Mouse (Mus musculus): ENCODE measurements around the gene Abca3.
"Not testable (repeated sequence)": the region's sequence is repeated elsewhere in the genome, so short reads cannot be mapped to it uniquely, and the experiment has no call there.

Abca3 gene

DNA sequence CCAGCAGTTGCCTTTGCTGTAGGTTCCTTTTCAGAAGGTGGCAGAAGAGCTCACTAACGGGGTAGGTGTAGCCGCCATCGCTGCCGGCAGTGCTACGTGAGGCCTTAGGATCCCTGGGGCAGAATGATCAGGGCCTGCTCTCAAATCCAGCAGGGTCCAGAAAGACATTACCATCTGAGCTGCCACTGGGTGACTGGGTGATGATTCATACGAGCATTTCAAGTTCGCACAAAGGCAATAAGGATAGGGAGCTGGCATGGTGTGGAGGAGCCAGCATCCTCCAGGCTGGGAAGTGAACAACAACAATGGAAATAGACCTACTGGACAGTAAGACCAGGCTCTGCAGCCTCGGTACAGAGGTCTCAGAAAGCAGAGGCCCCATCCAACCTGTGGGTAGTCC is 88.6 kb downstream of the Abca3 start:
- no peak for DNase-seq (ENCODE audit: extremely low read depth, low read depth)

DNA sequence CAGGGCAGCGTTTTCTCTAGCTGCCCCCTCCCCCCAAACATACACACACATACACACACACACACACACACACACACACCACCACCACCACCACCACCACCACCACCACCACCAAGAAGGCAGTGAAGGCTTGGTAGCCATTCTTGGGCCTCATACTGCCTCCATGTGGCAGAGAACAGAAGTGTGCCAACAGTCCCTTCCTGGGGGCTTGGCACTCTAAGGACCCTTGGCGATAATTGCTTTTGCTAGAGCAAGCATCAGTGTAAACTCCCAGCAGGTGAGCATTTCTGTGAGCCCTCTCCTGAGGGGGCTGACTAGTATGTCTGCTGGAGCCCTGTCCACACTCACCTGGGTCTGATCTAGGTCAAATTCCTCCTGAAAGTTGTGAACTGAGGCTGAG is 89.4 kb downstream of the Abca3 start:
- no peak for DNase-seq (ENCODE audit: extremely low read depth, low read depth)

DNA sequence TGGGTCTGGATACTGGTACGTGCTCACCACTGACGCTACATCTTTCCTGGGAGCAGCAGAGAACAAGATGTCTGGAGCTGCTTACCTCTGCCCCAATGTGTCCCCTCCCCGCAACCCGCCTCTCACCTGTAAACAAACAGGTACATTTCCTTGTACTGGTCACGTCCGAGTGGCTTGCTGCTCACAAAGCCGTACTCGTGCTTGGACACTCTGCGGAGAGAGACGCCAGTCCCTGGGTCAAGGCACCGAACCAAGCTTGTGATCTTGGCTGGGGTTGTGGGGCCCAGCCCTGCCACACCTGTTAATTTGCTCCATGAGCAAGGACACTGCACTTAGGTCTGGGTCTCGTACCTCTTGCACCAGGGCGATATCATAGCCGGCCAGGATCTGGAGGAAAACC is 90.4 kb downstream of the Abca3 start:
- DNase-seq (ENCODE audit: extremely low read depth, low read depth): no peak

DNA sequence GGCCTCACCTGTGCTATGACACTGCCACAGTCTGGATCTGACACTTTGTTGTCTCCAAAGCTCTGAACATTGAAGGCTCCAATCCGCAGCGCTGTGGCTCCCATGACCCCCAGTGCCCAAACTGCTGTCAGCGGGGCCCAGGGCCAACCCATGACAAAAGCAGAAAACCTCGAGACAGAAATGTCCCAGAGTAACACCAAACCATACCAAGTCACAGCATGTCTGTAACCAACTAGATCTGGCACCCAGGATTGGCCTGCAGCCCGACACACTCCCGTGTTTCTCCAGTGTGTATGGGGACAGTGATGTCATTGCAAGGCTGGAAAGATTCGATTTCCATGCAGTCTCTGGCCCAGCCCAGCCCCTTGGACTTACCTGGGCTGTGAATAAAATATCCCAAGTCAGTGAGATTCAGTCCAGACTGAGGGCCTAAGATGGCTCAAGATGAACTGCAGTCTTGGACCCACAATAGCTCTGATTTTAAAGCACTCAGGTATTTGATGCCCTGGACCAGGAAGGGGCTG is 90.9 kb downstream of the Abca3 start, which contains the start of gene Dnase1l2:
Gene Dnase1l2, minus strand, starts transcription at position 474 of the 524 bp plus-strand sequence.
- DNase-seq (ENCODE audit: extremely low read depth, low read depth): no peak

DNA sequence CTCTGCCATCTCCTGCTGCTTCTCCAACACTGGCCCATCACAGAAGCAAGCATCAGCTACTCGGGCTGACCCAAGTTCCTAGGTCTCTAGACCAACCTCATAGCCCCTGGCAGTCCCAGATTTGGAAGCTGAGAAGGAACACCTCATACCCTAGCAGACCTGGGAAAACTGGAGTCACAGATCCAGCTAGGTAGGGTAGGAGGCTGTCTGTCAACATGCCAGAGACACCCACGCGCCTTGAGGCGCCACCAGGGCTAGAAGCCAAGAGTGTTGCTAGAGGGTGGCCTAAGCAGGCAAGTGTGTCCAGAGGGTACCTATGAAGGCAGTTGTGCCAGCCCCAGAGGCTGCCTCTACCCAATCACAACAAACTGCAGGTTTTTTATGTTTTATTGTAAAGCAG is 91.7 kb downstream of the Abca3 start:
- no peak for DNase-seq (ENCODE audit: extremely low read depth, low read depth)

DNA sequence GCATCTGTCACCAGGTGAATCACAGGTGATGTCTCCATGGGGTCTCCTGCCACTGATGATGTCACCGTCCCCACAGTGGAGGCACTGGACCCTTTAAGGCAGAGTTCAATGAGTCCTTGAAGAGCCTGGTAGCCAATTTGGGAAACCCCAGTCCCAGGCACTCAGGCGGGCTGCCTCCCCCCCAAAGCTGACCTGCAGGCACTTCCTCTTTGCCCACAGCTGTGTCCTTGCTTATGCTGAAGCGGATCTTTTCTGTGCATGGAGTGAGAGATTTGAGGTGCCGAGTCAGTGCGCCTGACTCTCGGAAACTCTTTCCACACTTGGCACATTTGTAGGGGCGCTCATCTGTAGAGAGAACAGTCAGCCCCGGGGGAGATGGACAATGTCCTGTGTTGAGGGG is 94.8 kb downstream of the Abca3 start:
- no peak for DNase-seq (ENCODE audit: extremely low read depth, low read depth)

DNA sequence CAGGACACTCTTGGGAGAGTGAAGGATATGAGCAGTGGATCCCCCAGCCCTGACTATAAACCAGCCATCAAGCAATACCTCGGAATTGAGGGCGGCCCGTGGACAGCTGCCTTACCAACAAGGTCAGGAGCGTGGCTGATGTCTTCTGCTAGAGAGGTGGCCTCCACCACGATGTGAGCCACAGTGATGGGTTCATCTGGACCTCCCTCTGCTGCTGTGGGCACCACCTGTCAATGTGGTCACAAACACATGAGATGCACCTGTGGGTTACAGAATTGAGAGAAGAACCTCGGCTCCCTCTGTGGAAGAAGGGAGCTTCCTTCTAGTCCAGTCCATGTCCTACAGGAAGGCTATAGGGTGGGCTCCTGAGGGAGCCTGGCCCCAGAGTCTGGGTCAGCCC is 97.8 kb downstream of the Abca3 start:
- no peak for DNase-seq (ENCODE audit: extremely low read depth, low read depth)

DNA sequence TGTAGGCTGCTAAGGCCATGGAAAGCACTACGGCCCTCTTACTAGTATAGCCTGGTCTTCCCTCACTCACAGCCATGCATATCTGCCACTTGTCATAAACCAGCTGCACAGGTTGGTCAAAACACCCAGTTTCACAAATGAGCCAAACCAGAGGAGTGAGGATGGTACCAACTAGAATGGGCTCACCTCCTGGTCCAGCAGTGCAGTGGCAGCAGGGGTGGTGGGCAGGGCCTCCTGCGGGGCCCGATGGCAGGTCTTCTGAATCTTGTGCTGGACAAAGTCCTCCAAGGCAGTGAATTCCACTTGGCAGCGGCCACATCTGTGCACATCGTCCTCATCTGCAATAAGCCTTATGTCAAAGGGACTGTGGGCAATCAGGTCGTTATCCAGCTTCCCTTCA is 99.5 kb downstream of the Abca3 start:
- DNase-seq (ENCODE audit: extremely low read depth, low read depth): no peak

DNA sequence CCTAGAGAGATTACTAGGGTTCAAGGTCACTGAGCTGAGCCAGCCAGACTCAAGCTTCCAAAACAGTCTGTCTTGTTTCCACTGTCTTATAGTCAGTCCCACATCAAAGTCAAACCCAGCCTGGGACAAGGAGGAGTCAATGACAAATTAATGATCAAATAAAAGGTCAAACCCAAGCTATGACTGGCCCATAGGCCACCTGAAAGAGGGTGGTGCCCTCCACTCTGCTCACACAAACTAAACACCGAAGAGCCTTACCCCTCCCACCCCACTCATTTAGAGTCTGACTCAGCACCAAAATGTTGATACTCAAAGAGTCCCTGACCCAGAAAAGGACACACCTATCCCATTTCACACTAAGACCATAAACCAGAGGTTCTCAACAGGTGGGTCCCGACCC is 101.6 kb downstream of the Abca3 start:
- DNase-seq (ENCODE audit: extremely low read depth, low read depth): no peak

DNA sequence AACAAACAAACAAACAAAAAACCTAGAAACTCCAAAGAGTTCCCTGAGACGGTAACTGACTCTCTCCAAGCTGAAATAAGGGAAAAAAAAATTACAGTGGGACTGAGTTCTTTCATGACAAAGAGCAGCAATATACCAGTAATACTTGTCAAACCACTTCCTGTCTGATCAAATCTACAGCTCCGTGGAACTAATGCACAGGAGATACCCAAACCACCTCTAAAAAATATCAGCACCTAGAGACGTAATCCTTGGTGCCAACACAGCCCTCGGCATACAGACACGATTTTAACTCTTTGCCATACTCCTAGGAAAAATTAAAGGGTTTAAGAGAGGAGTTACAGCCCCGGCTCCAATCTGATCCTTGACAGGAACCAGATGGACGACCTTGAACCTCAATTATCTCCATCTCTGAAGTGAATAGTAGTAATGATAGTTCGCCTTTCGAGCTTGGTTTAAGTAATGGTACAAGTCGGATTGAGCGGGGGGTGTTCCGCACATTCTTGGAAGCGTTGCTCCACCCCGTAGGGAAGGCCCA is 102.5 kb downstream of the Abca3 start:
- no peak for DNase-seq (ENCODE audit: extremely low read depth, low read depth)

DNA sequence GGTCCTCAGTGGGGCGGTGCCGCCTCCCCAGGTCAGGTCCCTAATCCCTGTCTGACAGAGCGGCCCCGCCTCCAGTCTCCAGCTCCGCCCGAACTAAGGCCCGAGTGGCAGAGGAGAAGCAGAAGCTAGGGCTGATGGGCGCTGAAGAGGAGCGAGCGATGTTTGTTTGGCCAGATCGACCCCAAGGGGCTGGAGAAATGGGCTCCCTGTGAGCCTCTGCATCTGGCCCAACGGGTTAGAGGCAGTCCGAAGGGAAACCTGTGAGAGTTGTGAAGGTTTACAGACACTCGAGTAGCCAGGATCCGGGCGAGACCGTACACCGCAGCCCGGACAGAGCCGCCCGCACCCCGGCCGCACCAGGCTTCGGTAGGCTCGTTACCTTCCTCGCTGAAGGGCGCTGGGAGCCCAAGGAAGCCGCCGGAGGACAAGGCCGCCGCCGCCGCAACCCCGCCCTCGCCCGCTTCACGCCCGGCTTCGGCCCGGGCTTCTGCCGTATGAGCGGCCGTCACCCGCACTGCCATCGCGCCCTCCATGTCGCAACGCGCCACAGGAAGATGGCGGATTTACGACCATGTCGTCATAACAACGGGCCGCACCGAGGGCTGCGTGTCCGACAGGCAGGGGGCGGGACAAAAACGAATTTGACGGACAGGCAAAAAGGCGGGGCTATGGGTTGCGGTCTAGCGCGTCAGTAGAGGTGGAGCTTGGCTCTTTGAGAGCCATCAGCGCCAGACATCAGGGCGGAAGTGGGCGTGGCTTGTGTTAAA is 103.2 kb downstream of the Abca3 start:
- peak; percentile 97 for DNase-seq (ENCODE audit: extremely low read depth, low read depth)

DNA sequence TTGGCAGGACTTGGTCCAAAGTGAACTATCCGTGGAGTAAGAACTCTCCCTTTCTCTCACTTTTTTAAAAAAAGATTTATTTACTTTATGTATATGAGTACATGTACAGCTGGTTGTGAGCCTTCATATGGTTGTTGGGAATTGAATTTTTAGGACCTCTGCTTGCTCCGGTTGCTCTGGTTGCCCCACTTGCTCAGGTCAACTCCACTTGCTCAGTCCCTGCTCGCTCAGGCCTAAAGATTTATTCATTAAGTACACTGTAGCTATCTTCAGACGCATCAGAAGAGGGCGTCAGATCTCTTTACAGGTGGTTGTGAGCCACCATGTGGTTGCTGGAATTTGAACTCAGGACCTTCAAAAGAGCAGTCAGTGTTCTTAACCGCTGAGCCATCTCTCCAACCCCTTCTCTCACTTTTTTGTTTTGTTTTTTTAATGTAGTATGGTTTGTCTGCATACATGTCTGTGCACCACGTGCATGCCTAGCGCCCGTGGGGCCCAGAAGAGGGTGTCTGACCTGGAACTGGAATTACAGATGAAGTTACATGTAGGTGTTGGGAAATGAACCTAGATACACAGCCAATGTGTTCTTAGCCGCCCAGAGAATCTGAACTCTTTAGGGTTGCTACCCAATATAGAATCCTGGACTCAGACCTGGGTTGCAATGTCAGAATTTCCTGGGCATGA is 103.9 kb downstream of the Abca3 start:
- DNase-seq (ENCODE audit: extremely low read depth, low read depth): not testable (repeated sequence)

All from MEL-GATA-1-ER (cell line).